Mouse (Mus musculus) spleen, adult 12 weeks (tissue): ENCODE data around the gene Cbx8.
A peak's percentile ranks its signal among the peaks of the same experiment; 100 is the strongest.

Experiments used
- DNase-seq: peaks from one replicate; pipeline ENCODE4 v3.0.0; 2022; ENCODE audit warnings: low spot score

Cbx8 gene

DNA sequence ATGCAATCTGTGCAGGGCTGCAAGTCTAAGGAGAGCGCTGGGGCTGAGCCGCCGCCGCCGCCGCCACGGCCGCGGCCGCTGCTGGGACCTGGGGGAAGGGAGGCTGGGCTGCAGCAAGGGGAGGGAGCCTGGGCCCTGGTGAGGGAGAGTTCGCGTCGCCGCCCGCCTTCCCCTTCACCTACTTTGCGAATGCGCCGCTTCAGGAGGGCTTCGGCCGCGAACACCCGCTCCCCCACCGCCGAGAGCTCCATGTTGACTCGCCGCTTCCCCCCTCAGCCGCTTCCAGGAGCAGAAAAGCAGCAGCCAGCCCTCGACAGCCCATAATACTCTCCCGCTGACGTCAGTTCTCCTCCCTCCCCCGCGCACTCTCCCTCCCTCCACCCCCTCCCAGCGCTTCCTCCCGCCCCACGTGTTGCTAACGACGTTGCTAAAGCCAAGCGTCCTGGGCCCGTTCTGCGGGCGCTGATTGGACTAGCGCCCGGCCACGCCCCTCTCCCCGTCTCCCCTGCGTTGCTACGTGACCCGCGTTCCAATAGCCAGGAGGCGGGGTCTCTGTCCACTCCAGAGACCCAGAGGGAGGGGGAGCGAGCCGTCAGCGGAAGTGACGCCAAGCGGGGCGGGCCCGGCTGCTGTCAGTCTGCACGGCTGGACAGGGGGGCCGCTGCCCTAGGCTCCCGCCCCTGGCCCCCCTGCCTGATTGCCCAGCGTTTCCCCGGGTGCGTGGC lies at the start of gene Cbx8:
TSS of gene Cbx8 (minus strand) at position 370 of the 725 bp plus-strand sequence.
- DNase-seq, result peak; percentile 87

GRCm38 (mm10) chr11:119090076-119090960 lies 49.5 kb upstream of the Cbx8 start:
- DNase-seq, result no peak

DNA sequence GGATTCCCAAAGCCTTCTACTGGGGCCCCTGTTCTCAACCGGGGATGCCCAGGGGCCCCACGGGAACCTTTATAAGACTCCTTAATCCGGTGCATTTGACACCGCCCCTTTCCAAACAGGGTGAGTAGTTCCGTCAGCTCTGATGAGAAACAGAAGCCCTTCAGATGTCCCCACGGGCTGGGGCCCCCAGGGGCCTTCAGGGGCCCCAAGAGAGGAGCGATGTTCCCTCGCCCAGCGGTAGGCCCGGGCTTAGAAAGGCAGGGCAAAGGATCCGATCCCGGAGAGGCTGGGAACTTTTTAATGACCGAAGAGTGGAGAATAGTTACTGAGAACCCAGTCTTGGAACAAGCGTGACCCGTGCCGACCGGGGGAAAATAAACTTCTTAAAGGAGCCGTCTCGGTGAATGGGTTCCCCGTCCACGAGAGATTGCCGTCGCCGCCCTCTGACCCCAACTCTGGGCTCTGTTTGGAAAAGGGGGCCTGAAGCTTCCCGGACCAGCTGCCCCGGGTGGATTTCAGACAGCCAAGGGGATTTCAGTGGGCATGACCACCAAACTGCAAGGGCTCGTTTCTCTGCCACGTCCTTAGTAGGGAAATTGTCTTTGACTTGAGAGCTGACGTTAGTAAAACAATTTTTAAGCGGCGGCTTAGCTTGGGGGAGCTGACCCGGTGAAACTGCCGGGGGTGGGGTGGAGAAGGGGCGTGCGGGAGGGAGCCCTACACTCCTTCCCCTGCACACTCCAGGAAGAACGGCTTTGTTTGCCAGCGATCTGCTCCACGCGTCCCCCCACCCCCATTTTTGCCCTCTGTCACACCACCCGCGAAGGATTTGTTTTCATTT lies 48.7 kb upstream of the Cbx8 start:
- peak; percentile 42 for DNase-seq

- no peak for DNase-seq
Observed at GRCm38 (mm10) chr11:119088391-119089234, 47.8 kb upstream of the Cbx8 start.

DNA sequence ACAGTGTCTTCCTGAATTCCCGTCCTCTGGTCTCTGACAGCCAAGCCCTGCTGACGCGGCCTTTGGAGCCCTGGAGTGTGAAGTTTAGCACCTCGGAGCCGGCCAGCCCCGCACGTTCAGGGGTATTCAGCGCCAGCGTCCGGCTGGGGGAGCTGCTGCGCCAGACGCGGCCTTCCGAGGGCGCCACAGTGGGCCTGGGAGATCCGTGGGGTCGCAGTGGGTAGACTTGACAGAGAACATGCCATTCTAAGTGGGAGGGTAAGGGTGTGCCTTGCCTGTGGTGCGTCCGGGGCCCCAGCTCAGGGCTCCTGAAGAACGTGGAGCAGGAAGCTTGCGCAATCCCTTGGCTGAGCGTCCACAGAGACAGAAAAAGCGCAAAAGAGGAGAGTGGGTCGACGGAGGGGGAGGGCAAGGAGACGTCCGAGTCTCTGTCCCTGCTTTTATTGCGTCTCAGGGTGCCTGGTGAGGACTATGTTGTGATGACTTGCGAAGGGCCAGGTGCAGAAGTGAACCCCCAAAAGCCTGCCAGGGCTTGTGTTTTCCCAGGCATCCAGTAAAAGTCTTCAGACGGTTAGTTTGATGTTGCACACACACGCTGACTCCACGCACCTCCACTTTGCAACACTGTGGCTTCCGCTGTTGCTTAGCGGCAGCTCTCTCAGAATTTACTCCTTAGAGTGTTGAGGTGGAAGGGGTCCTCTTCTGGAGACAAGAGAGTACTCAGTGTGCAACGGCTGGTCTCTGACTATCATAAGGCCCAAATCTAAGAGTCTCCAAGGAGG lies 46.7 kb upstream of the Cbx8 start:
- DNase-seq, result no peak

- peak; percentile 71 for DNase-seq
Observed at GRCm38 (mm10) chr11:119086144-119086971, 45.6 kb upstream of the Cbx8 start, which contains the start of gene Cbx4. Gene Cbx4 (minus strand): TSS chr11:119086221.

GRCm38 (mm10) chr11:119085279-119086062 lies 44.7 kb upstream of the Cbx8 start:
- DNase-seq, result peak; percentile 34

GRCm38 (mm10) chr11:119084446-119085278 lies 43.9 kb upstream of the Cbx8 start:
- DNase-seq, result no peak

GRCm38 (mm10) chr11:119083724-119084445 lies 43.1 kb upstream of the Cbx8 start:
- peak; percentile 31 for DNase-seq

DNA sequence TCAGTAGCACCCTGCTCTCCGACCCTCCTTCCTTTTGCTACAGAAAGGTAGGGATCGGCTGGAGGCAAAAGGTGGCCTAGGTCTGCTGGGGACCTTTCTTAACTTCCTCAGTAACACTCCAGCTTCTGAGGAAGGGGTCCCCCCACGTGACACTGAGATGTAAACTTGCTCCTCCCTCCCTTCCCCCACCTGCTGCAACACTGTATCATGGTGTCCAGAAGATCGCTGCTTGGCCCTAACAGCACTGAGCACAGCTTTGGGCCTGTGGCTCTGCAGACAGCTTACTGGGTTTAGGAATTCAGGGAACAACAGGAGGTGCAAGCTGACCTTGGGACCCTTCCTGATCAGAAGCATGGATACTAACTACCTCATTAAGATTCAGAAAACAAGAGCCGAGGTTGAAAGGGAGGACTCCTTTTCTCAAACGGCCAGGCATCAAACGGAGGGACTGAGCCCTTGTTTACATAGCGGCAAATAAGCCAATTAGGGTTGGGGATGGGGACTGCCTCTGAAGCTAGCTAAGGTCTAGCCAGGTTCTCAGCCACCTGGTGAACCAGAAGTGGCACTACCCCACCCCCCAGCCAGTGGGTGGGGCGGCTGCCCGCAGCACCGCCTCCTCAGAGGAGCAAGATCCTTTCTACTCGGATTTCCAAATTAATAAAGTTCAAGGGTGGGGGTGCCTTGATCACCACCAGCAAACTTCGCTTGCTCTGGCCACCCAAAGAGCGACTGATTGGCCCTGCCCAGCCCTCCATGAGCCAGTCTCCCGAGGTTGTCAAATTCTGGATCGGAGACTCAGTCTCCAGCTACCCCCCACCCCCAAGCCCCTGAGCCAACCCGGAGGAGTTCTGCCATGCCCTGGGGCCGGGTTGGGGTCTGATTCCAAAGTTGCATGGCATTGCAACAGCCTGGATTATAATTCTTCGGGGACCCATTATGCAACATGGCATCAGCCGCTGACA lies 42.1 kb upstream of the Cbx8 start:
- DNase-seq, result no peak

- no peak for DNase-seq
Observed at GRCm38 (mm10) chr11:119081839-119082637, 41.3 kb upstream of the Cbx8 start.

GRCm38 (mm10) chr11:119081148-119081838 lies 40.5 kb upstream of the Cbx8 start:
- DNase-seq, result no peak

GRCm38 (mm10) chr11:119080461-119081147 lies 39.8 kb upstream of the Cbx8 start:
- DNase-seq, result no peak

GRCm38 (mm10) chr11:119079445-119079837 lies 38.7 kb upstream of the Cbx8 start:
- DNase-seq, result no peak
